Mouse (Mus musculus) erythroblast, embryonic 14.5 days (primary cell): Measurements from ENCODE around the gene Dock4.

Experiments
- GATA1 ChIP-seq: IDR thresholded peaks from 2 replicates; pipeline ENCODE4 v1.6.1; 2012; ENCODE audit warnings: low read length, inconsistent platforms, mixed read lengths
- TAL1 ChIP-seq: IDR thresholded peaks from 3 replicates; pipeline ENCODE4 v1.6.1; 2012; ENCODE audit warnings: low read length, inconsistent platforms, mixed read lengths

DNA sequence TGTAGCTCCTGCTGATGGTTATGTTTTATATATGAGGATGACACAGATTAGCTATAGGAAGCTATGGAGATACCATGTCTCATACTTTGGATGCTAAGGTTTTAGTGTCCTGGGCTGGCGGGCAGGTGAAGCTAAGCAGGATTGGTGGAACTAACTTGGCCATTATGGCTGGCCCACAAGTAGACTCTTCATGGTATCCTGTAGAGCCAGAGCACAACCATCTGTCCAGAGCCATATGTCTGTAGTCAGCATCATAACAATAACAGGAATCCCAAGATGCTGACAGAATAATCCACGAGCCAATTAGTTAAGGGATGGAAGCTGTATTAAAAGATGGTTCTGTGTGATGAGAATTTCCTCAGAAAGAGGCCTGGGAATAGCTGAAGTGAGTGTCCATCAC, 269.4 kb downstream of the Dock4 start:
- TF ChIP-seq TAL1, result no peak
- TF ChIP-seq GATA1, result no peak
